Mouse (Mus musculus) CH12.LX (cell line): Measurements from ENCODE around the gene Ak3. TPM values are rescaled to one million over a fixed set of nuclear protein-coding genes. Genes with fewer than 3 reads are reported as not detected.

Experiments
- DNase-seq: peaks from one replicate; pipeline ENCODE4 v3.0.0-alpha.2; 2013; ENCODE audit errors: extremely low read depth
- H3K27ac ChIP-seq: 2 replicates; pipeline ENCODE4 v1.5.1; 2012; ENCODE audit warnings: low read depth, mild to moderate bottlenecking, control low read depth, moderate library complexity; ENCODE audit not compliant: insufficient read depth
- H3K27me3 ChIP-seq: replicated peaks from 2 replicates; pipeline ENCODE3; 2012; ENCODE audit warnings: inconsistent platforms
- H3K36me3 ChIP-seq, 2 experiments: replicated peaks in 1 of 2; 2 replicates each; pipeline versions ENCODE3 to v1.6.1; 2012; ENCODE audit warnings: inconsistent platforms in 1 of 2, low read length in 1 of 2, mild to moderate bottlenecking in 1 of 2, mixed read lengths in 1 of 2, moderate library complexity in 1 of 2; ENCODE audit not compliant: control insufficient read depth in 1 of 2, insufficient read depth in 1 of 2
- H3K4me1 ChIP-seq, 2 experiments: 2 replicates each; pipeline ENCODE4 v1.6.1; 2012; ENCODE audit warnings: inconsistent platforms in 1 of 2, moderate library complexity in 1 of 2; ENCODE audit not compliant: insufficient read depth in 2 of 2, control insufficient read depth in 1 of 2
- H3K4me2 ChIP-seq: 2 replicates; pipeline ENCODE4 v1.6.1; 2012; ENCODE audit warnings: low read depth, mild to moderate bottlenecking, control low read depth; ENCODE audit not compliant: poor library complexity, insufficient read depth, severe bottlenecking
- H3K4me3 ChIP-seq, 3 experiments: fragments of 150-350 bp in 1 of 3; sonication (generic) in 1 of 3; replicated peaks in 1 of 3; 2 replicates each; pipeline versions ENCODE3 to v1.5.1; 2011 to 2012; ENCODE audit warnings: low read depth in 2 of 3, low read length in 2 of 3, mild to moderate bottlenecking in 2 of 3, moderate library complexity in 2 of 3, control low read depth in 1 of 3, improper control_type of control experiment in 1 of 3, inconsistent platforms in 1 of 3, mixed read lengths in 1 of 3; ENCODE audit not compliant: poor library complexity in 1 of 3
- H3K79me2 ChIP-seq: replicated peaks from 2 replicates; pipeline ENCODE4 v1.6.1; 2012; ENCODE audit warnings: mild to moderate bottlenecking, moderate library complexity; ENCODE audit not compliant: control insufficient read depth, poor library complexity, insufficient read depth, severe bottlenecking; ENCODE audit errors: extremely low read depth
- H3K9ac ChIP-seq: 2 replicates; pipeline ENCODE4 v1.6.1; 2012; ENCODE audit warnings: low read depth, mild to moderate bottlenecking, control low read depth, moderate library complexity; ENCODE audit not compliant: insufficient read depth
- H3K9me3 ChIP-seq: replicated peaks from 2 replicates; pipeline ENCODE3; 2012; ENCODE audit warnings: low read length, inconsistent platforms, mixed read lengths
- BHLHE40 ChIP-seq: IDR thresholded peaks from 2 replicates; pipeline ENCODE4 v1.6.1; 2011; ENCODE audit warnings: mild to moderate bottlenecking, low read depth, low read length, improper control_type of control experiment
- CHD1 ChIP-seq: IDR thresholded peaks from 2 replicates; pipeline ENCODE4 v1.6.1; 2012; ENCODE audit warnings: low read depth, low read length, improper control_type of control experiment, inconsistent platforms
- CHD2 ChIP-seq: IDR thresholded peaks from 2 replicates; pipeline ENCODE4 v1.6.1; 2011; ENCODE audit warnings: low read length, improper control_type of control experiment
- E2F4 ChIP-seq: IDR thresholded peaks from 2 replicates; pipeline ENCODE4 v1.6.1; 2011; ENCODE audit warnings: low read depth, low read length, improper control_type of control experiment; ENCODE audit not compliant: insufficient replicate concordance
- ELF1 ChIP-seq: IDR thresholded peaks from 2 replicates; pipeline ENCODE4 v1.6.1; 2014; ENCODE audit warnings: low read depth, mild to moderate bottlenecking, inconsistent platforms, low read length, improper control_type of control experiment
- EP300 ChIP-seq: IDR thresholded peaks from 2 replicates; pipeline ENCODE4 v1.6.1; 2011; ENCODE audit warnings: low read length, improper control_type of control experiment
- ETS1 ChIP-seq: conservative IDR thresholded peaks from 2 replicates; pipeline ENCODE4 v1.6.1; 2012; ENCODE audit warnings: low read depth, mild to moderate bottlenecking, inconsistent platforms, low read length, improper control_type of control experiment, moderate library complexity
- GABPA ChIP-seq: IDR thresholded peaks from 2 replicates; pipeline ENCODE4 v1.6.1; 2012; ENCODE audit warnings: low read depth, low read length, improper control_type of control experiment, inconsistent platforms; ENCODE audit not compliant: insufficient replicate concordance
- HCFC1 ChIP-seq: IDR thresholded peaks from 2 replicates; pipeline ENCODE4 v1.6.1; 2012; ENCODE audit warnings: low read depth, mild to moderate bottlenecking, inconsistent platforms, low read length, improper control_type of control experiment
- MAFK ChIP-seq: IDR thresholded peaks from 2 replicates; pipeline ENCODE4 v1.6.1; 2011; ENCODE audit warnings: low read length, improper control_type of control experiment; ENCODE audit not compliant: insufficient replicate concordance
- MAX ChIP-seq: IDR thresholded peaks from 2 replicates; pipeline ENCODE4 v1.6.1; 2011; ENCODE audit warnings: low read length, improper control_type of control experiment
- MYC ChIP-seq: IDR thresholded peaks from 2 replicates; pipeline ENCODE4 v1.6.1; 2011; ENCODE audit warnings: low read depth, mild to moderate bottlenecking, improper control_type of control experiment, low read length
- POLR2A ChIP-seq: IDR thresholded peaks from 2 replicates; pipeline ENCODE4 v1.6.1; 2011; ENCODE audit warnings: low read depth, mild to moderate bottlenecking, improper control_type of control experiment, low read length
- POLR2AphosphoS2 ChIP-seq: IDR thresholded peaks from 2 replicates; pipeline ENCODE4 v1.6.1; 2011; ENCODE audit warnings: low read depth, low read length, improper control_type of control experiment
- RAD21 ChIP-seq: IDR thresholded peaks from 2 replicates; pipeline ENCODE4 v1.6.1; 2011; ENCODE audit warnings: low read depth, mild to moderate bottlenecking, low read length, improper control_type of control experiment, moderate library complexity
- RCOR1 ChIP-seq: conservative IDR thresholded peaks from 2 replicates; pipeline ENCODE4 v1.6.1; 2012; ENCODE audit warnings: low read depth, mild to moderate bottlenecking, inconsistent platforms, low read length, improper control_type of control experiment
- SIN3A ChIP-seq: IDR thresholded peaks from 2 replicates; pipeline ENCODE4 v1.6.1; 2012; ENCODE audit warnings: low read length, improper control_type of control experiment, inconsistent platforms
- TCF12 ChIP-seq: IDR thresholded peaks from 2 replicates; pipeline ENCODE4 v1.6.1; 2014; ENCODE audit warnings: low read depth, mild to moderate bottlenecking, inconsistent platforms, low read length, improper control_type of control experiment
- UBTF ChIP-seq: IDR thresholded peaks from 2 replicates; pipeline ENCODE4 v1.6.1; 2012; ENCODE audit warnings: low read depth, mild to moderate bottlenecking, inconsistent platforms, low read length, improper control_type of control experiment, moderate library complexity
- ZC3H11A ChIP-seq: IDR thresholded peaks from 2 replicates; pipeline ENCODE4 v1.6.1; 2012; ENCODE audit warnings: low read depth, mild to moderate bottlenecking, inconsistent platforms, low read length, improper control_type of control experiment
- ZKSCAN1 ChIP-seq: IDR thresholded peaks from 2 replicates; pipeline ENCODE4 v1.6.1; 2012; ENCODE audit warnings: low read depth, inconsistent platforms, low read length, improper control_type of control experiment, borderline replicate concordance
- ZNF384 ChIP-seq: IDR thresholded peaks from 2 replicates; pipeline ENCODE4 v1.6.1; 2012; ENCODE audit warnings: low read depth, low read length, improper control_type of control experiment, inconsistent platforms
- dilution Hi-C: fragments of 300-500 bp; cut with MboI; formaldehyde crosslinking; loops from 2 replicates; pipeline ENCODE4 v1.14.3; 2020; ENCODE audit warnings: low sequenced_read_pairs; ENCODE audit not compliant: extremely low pct_unique_long_range_greater_than_20kb, extremely low pct_ligation_motif_present
- in situ Hi-C: fragments of 300-500 bp; cut with MboI; formaldehyde crosslinking; loops from 3 replicates; pipeline ENCODE4 v1.14.3; 2019; ENCODE audit warnings: low sequenced_read_pairs, low pct_ligation_motif_present, low pct_unique_long_range_greater_than_20kb, mixed read lengths
- polyA plus RNA-seq: library from polyadenylated mRNA; unstranded; fragments of >175 nt; gene quantifications from 2 replicates; pipeline ENCODE4 v1.2.1, GENCODE M21; 2012; ENCODE audit warnings: low read depth; ENCODE audit not compliant: insufficient read length
- total RNA-seq, 2 experiments: library from RNA; depleted of rRNA; stranded (reverse); fragments of 300-350 nt in 1 of 2; fragments of >200 nt in 1 of 2; gene quantifications; 2 replicates each; pipeline ENCODE4 v1.2.3; 2012 to 2014

Gene Ak3
- total and polyA plus RNA-seq, 3 experiments, result 21.3 to 38.8 (median 33.9) TPM

- H3K36me3 ChIP-seq, result no peaks in the 10 kb centered on the region
- no peaks in the 10 kb centered on the region for H3K79me2 ChIP-seq
- H3K9ac ChIP-seq, result no peak overlapping the region
- no peaks in the 10 kb centered on the region for H3K9me3 ChIP-seq
- TF ChIP-seq RCOR1, result no peak
- no peak for TF ChIP-seq ELF1
- TF ChIP-seq POLR2AphosphoS2, result no peak
- TF ChIP-seq GABPA, result no peak
- TF ChIP-seq E2F4, result no peak
- no peak for TF ChIP-seq CHD2
- TF ChIP-seq MYC, result no peak
- no peak for TF ChIP-seq UBTF
- TF ChIP-seq MAX, result no peak
- TF ChIP-seq BHLHE40, result no peak
- no peak for TF ChIP-seq ZC3H11A
- no peak for TF ChIP-seq TCF12
- TF ChIP-seq HCFC1, result no peak
- TF ChIP-seq CHD1, result no peak
- TF ChIP-seq RAD21, result no peak
- H3K4me1 ChIP-seq, result no peaks in the 10 kb centered on the region
- H3K4me2 ChIP-seq, result no peak overlapping the region
- DNase-seq, result no peak
- H3K27ac ChIP-seq, result no peak overlapping the region
- H3K27me3 ChIP-seq, result no peaks in the 10 kb centered on the region
- dilution Hi-C loops, result no loop called here
- in situ Hi-C loops, result loop anchor here (25.0 kb wide), 1 partner anchor 437 kb away; the partner anchor contains the start of gene Ric1
- no peak overlapping the region for H3K4me3 ChIP-seq
Measured at GRCm38 (mm10) chr19:29074802-29075201, 27.0 kb upstream of the Ak3 start.

DNA sequence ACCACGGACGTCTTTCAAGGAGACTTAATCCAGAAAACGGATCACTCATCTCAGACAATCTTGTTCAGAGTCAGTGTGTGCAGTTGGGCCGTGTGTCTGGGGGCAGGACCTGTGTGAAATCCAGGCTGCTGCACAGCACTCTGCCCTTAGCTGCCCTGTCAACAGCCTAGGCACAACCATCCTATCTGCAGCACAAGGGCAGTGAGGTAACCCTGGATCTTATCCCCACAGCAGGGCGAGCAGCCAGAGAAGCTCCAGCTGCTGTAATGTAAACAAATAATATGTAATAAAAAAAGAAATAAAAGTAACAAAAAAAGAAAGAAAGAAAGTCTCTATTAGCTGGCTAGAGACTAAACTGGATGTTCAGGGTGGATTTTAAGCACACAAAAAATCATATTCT, 21.4 kb upstream of the Ak3 start:
- no peak overlapping the region for H3K4me3 ChIP-seq
- H3K27me3 ChIP-seq, result no peaks in the 10 kb centered on the region
- TF ChIP-seq POLR2A, result no peak
- no peak for TF ChIP-seq TCF12
- no peak for TF ChIP-seq MAFK
- TF ChIP-seq ETS1, result no peak
- TF ChIP-seq SIN3A, result no peak
- no peak for TF ChIP-seq ZNF384
- TF ChIP-seq E2F4, result no peak
- no peak for TF ChIP-seq CHD1
- TF ChIP-seq EP300, result no peak
- TF ChIP-seq CHD2, result no peak
- TF ChIP-seq ZKSCAN1, result no peak
- no peak for DNase-seq
- dilution Hi-C loops (no loop called here), in situ Hi-C loops (loop anchor here (5.0 to 25.0 kb wide), 2 partner anchors 288 to 443 kb away; partner anchors contain the start of gene Ric1)
- no peak overlapping the region for H3K27ac ChIP-seq
- H3K36me3 ChIP-seq, result peaks cover 0 to 2% of the 10 kb centered on the region in 2 experiments
- H3K4me2 ChIP-seq, result no peak overlapping the region
- no peaks in the 10 kb centered on the region for H3K9me3 ChIP-seq
- H3K79me2 ChIP-seq, result no peaks in the 10 kb centered on the region
- H3K4me1 ChIP-seq, result peaks cover 2 to 12% of the 10 kb centered on the region in 2 experiments; a peak in 3 of 4 replicates
- H3K9ac ChIP-seq, result no peak overlapping the region
